Mouse (Mus musculus): ENCODE results near the gene Mfn1. TPM values are rescaled to one million over a fixed set of nuclear protein-coding genes. Genes with fewer than 3 reads are reported as not detected.
A peak's percentile ranks its signal among the peaks of the same experiment; 100 is the strongest.

Mfn1 gene
- polyA plus RNA-seq (2014; fragmentation: Nextera tagmentation; extraction: Ambion mirVana): 31.0 and 39.5 TPM in 2 replicates

DNA sequence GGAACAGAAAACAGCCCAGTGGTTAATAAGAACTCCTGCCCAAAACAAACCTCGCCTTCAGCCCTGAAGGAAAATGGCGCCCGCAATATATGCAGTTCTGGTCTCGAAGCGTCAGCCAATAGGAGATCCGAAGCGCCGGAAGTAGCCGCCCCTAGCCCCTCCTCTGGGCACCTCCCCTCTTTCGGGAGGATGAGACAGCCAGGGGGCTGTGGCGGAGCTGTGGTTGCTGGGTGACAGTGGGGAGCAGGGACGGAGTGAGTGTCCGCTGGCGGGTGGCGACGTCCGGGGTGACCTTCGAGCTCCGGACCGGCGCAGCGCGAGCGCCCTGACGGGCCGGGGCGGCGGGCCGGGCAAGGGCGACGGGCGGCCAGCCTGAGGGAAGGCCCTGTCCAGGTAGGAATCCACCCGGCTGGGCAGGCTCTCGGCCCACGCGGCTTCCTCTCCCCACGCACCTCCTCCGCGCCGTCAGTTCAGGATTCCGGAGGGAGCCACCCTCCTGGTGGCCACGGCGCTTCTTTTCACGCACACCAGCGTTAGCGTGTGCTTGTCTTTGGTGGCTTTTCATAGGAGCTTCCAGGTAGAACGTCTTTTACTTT, at the start of gene Mfn1:
Mfn1 (plus strand) TSS at position 163 of the 596 bp plus-strand sequence.
- no peak within 1 kb of the TSS for H3K27ac ChIP-seq (ENCODE audit: low read depth, low read length)
- H3K36me3 ChIP-seq (ENCODE audit: control insufficient read depth, insufficient read depth, low read length): no peaks in the 10 kb centered on the region
- H3K4me2 ChIP-seq (replicated peaks; ENCODE audit: low read depth, low read length): peak within 1 kb of the TSS; percentile 64
- no peaks in the 10 kb centered on the region for H3K27me3 ChIP-seq (ENCODE audit: control insufficient read depth, insufficient read depth, low read length)
- H3K4me1 ChIP-seq (replicated peaks; ENCODE audit: control insufficient read depth, insufficient read depth, low read length): no peaks in the 10 kb centered on the region
- peak within 1 kb of the TSS; percentile 59 for H3K4me3 ChIP-seq (ENCODE audit: low read depth, low read length)
- H3K9me3 ChIP-seq (ENCODE audit: control insufficient read depth, low read length): no peaks in the 10 kb centered on the region
- ATAC-seq (ENCODE audit: low FRiP score) (peak; percentile 100), DNase-seq (ENCODE audit: low spot score) (peak; percentile 91)
- under 1% methylated on average over 47 of the region's 47 CpGs for WGBS
- peak within 1 kb of the TSS; percentile 77 for H3K9ac ChIP-seq (ENCODE audit: low read depth, low read length)

DNA sequence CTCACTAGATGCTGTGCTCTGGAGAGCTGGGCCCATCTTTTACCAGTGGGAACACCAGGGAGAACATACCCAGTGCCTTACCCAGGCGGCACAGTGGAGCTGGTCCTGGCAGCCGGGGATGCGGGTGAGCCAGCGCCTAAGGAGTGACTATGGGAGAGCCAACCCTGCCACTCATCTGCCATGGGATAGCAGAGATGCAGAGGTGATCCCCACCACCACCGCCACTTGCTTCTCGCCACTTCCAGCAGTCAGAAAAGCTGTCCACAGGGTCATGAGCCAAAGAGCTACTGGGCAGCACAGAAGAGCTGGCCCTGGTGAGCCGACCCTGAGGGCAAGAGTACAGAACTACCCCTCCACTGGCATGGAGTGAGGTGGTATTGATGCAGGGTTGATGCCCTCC, 49.3 kb upstream of the Mfn1 start:
- ATAC-seq (ENCODE audit: low FRiP score) (no peak), DNase-seq (ENCODE audit: low spot score) (no peak)
- Histone ChIP-seq H3K27me3 (ENCODE audit: control insufficient read depth, insufficient read depth, low read length) (no peaks in the 10 kb centered on the region), H3K4me2 (replicated peaks; ENCODE audit: low read depth, low read length) (no peak overlapping the region), H3K27ac (ENCODE audit: low read depth, low read length) (no peak overlapping the region), H3K4me1 (replicated peaks; ENCODE audit: control insufficient read depth, insufficient read depth, low read length) (no peaks in the 10 kb centered on the region), H3K4me3 (ENCODE audit: low read depth, low read length) (no peak overlapping the region), H3K36me3 (ENCODE audit: control insufficient read depth, insufficient read depth, low read length) (no peaks in the 10 kb centered on the region), H3K9me3 (ENCODE audit: control insufficient read depth, low read length) (no peaks in the 10 kb centered on the region), H3K9ac (ENCODE audit: low read depth, low read length) (no peak overlapping the region)
- 91% methylated on average over 7 of the region's 7 CpGs for WGBS

DNA sequence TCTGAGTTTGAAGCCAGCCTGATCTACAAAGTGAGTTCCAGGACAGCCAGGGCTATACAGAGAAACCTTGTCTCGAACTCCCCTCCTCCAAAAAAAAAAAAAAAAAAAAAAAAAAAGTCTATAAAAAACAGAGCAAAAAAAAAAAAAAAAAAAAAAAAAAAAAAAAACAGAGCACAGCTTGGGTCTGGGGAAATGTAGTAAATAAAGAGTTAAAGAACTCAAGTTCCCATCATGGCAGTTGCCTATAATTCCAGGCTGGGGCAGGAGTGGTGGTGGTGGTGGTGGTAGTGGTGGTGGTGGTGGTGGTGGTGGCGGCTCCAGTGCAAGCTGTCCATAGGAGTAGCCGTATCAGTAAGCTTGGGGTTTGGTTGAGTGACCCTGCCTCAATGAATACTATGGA, 46.2 kb upstream of the Mfn1 start:
- no peak for ATAC-seq (ENCODE audit: low FRiP score)
- H3K27me3 ChIP-seq (ENCODE audit: control insufficient read depth, insufficient read depth, low read length): no peaks in the 10 kb centered on the region
- DNase-seq (ENCODE audit: low spot score): no peak
- no peak overlapping the region for H3K27ac ChIP-seq (ENCODE audit: low read depth, low read length)
- H3K36me3 ChIP-seq (ENCODE audit: control insufficient read depth, insufficient read depth, low read length): no peaks in the 10 kb centered on the region
- no peaks in the 10 kb centered on the region for H3K4me1 ChIP-seq (replicated peaks; ENCODE audit: control insufficient read depth, insufficient read depth, low read length)
- H3K4me3 ChIP-seq (ENCODE audit: low read depth, low read length): no peak overlapping the region
- WGBS: 82% methylated on average over 3 of the region's 3 CpGs
- H3K9me3 ChIP-seq (ENCODE audit: control insufficient read depth, low read length): no peaks in the 10 kb centered on the region
- no peak overlapping the region for H3K4me2 ChIP-seq (replicated peaks; ENCODE audit: low read depth, low read length)
- H3K9ac ChIP-seq (ENCODE audit: low read depth, low read length): no peak overlapping the region

DNA sequence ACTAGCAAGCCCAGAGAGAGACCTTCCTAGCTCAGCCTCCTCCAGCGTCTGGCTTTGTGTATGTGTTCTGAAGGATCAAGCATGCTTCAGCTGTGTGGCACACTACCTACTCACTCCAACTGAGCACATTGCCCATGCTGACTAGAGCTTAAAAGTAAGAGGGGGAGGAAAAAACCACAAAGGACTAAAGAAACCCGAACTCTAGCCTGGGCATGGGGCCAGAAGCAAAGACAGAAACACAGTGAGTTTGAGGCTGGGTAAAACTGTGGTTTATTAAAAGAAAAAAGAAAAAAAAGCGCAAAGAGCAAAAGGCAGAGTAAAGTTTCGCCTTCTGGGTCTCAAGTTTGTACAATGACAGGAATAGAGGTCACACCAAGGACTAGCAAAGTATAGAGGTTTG, 42.7 kb upstream of the Mfn1 start:
- DNase-seq (ENCODE audit: low spot score): no peak
- 88% methylated on average over 4 of the region's 4 CpGs for WGBS
- Histone ChIP-seq H3K9ac (ENCODE audit: low read depth, low read length) (no peak overlapping the region), H3K27ac (ENCODE audit: low read depth, low read length) (no peak overlapping the region), H3K4me3 (ENCODE audit: low read depth, low read length) (no peak overlapping the region), H3K4me2 (replicated peaks; ENCODE audit: low read depth, low read length) (no peak overlapping the region), H3K9me3 (ENCODE audit: control insufficient read depth, low read length) (no peaks in the 10 kb centered on the region), H3K4me1 (replicated peaks; ENCODE audit: control insufficient read depth, insufficient read depth, low read length) (no peaks in the 10 kb centered on the region), H3K36me3 (ENCODE audit: control insufficient read depth, insufficient read depth, low read length) (no peaks in the 10 kb centered on the region), H3K27me3 (ENCODE audit: control insufficient read depth, insufficient read depth, low read length) (no peaks in the 10 kb centered on the region)
- ATAC-seq (ENCODE audit: low FRiP score): no peak

DNA sequence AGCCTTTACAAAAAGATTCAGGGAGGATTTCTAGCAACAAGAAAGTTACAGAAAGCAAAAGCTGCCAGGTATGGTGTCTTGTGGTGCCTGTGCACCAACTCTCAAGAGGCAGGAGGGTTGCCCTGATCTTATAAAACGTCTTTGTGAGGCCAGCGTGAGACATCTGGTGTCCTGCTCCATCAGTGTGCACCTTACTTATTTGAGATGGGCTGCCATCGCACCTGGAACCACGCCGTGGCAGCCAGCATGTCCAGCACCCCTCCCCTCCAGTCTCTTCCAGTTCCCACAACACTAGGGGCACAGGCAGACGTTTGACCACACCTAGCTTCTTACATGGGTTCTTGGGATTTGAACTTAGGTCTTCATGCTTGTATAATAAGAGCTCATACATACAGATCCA, 41.1 kb upstream of the Mfn1 start:
- 77% methylated on average over 6 of the region's 6 CpGs for WGBS
- Histone ChIP-seq H3K9me3 (ENCODE audit: control insufficient read depth, low read length) (no peaks in the 10 kb centered on the region), H3K27me3 (ENCODE audit: control insufficient read depth, insufficient read depth, low read length) (no peaks in the 10 kb centered on the region), H3K27ac (ENCODE audit: low read depth, low read length) (no peak overlapping the region), H3K4me3 (ENCODE audit: low read depth, low read length) (no peak overlapping the region), H3K36me3 (ENCODE audit: control insufficient read depth, insufficient read depth, low read length) (no peaks in the 10 kb centered on the region), H3K4me2 (replicated peaks; ENCODE audit: low read depth, low read length) (no peak overlapping the region), H3K9ac (ENCODE audit: low read depth, low read length) (no peak overlapping the region), H3K4me1 (replicated peaks; ENCODE audit: control insufficient read depth, insufficient read depth, low read length) (no peaks in the 10 kb centered on the region)
- DNase-seq (ENCODE audit: low spot score) (no peak), ATAC-seq (ENCODE audit: low FRiP score) (no peak)

DNA sequence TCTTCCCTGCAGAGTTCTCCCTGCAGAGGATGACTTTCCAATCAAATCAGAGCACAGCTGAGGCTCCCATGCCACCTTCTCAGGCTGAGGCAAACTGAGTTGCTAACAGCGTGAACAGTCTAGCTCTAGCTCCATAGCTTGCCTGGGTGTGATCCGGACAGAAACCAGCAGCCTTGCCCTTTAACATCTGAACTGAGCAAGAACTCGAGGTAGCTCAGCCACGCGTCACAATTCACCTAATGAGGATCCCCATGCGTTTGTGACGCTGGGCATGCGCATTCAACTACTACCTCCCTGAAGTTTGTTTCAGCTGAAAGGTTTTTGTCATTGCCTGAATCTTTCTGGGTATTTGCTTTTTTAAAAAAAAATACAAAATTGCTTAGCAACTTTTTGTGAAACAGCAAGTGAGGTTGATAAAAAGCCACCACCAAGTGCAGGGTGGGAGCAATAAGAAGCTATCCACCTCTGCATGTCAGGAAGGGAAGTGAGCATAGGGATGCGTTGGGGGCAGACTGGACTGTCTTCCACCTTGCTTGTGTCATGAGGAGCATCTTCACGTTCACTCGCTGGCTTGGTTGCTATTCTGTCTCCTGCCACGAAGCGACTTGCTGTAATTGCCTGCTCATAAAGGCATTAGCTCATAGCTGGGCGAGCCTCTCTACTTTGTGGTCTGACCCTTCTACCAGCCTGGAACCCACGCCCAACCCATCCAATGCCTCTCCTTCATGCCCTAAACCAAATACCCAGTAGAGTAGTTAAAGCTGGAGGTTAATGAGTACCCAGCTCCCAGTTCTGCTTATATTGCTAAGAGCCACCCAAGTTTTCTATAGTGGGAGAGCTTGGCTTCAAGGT, 39.0 kb upstream of the Mfn1 start:
- 79% methylated on average over 15 of the region's 15 CpGs for WGBS
- no peaks in the 10 kb centered on the region for H3K36me3 ChIP-seq (ENCODE audit: control insufficient read depth, insufficient read depth, low read length)
- no peak overlapping the region for H3K4me3 ChIP-seq (ENCODE audit: low read depth, low read length)
- H3K27me3 ChIP-seq (ENCODE audit: control insufficient read depth, insufficient read depth, low read length): no peaks in the 10 kb centered on the region
- H3K9ac ChIP-seq (ENCODE audit: low read depth, low read length): no peak overlapping the region
- ATAC-seq (ENCODE audit: low FRiP score) (no peak), DNase-seq (ENCODE audit: low spot score) (no peak)
- no peaks in the 10 kb centered on the region for H3K9me3 ChIP-seq (ENCODE audit: control insufficient read depth, low read length)
- no peak overlapping the region for H3K27ac ChIP-seq (ENCODE audit: low read depth, low read length)
- no peaks in the 10 kb centered on the region for H3K4me1 ChIP-seq (replicated peaks; ENCODE audit: control insufficient read depth, insufficient read depth, low read length)
- no peak overlapping the region for H3K4me2 ChIP-seq (replicated peaks; ENCODE audit: low read depth, low read length)

DNA sequence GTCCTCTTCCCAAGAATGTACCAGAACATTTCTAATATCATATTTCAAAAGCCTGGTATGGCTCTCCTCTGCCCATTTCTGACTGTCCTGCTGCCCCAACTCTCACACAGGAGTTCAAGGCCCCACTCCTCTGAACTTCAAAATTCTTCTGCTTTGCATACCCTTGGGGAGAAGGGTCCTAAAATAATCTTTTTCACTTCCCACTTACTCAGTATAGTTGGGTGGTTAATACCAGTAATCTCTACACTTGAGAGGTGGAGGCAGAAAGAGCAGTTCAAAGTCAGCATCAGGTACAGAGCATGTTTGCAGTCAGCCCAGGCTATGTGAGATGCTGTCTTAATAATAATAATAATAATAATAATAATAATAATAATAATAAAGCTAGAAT, 38.3 kb upstream of the Mfn1 start:
- H3K4me1 ChIP-seq (replicated peaks; ENCODE audit: control insufficient read depth, insufficient read depth, low read length): 0 out of 2 replicates have a peak, but pooled peaks cover 2% of the 10 kb centered on the region
- no peak overlapping the region for H3K27ac ChIP-seq (ENCODE audit: low read depth, low read length)
- H3K27me3 ChIP-seq (ENCODE audit: control insufficient read depth, insufficient read depth, low read length): no peaks in the 10 kb centered on the region
- no peaks in the 10 kb centered on the region for H3K36me3 ChIP-seq (ENCODE audit: control insufficient read depth, insufficient read depth, low read length)
- no peak overlapping the region for H3K4me3 ChIP-seq (ENCODE audit: low read depth, low read length)
- no peak overlapping the region for H3K4me2 ChIP-seq (replicated peaks; ENCODE audit: low read depth, low read length)
- no peak overlapping the region for H3K9ac ChIP-seq (ENCODE audit: low read depth, low read length)
- DNase-seq (ENCODE audit: low spot score) (no peak), ATAC-seq (ENCODE audit: low FRiP score) (no peak)
- no peaks in the 10 kb centered on the region for H3K9me3 ChIP-seq (ENCODE audit: control insufficient read depth, low read length)

DNA sequence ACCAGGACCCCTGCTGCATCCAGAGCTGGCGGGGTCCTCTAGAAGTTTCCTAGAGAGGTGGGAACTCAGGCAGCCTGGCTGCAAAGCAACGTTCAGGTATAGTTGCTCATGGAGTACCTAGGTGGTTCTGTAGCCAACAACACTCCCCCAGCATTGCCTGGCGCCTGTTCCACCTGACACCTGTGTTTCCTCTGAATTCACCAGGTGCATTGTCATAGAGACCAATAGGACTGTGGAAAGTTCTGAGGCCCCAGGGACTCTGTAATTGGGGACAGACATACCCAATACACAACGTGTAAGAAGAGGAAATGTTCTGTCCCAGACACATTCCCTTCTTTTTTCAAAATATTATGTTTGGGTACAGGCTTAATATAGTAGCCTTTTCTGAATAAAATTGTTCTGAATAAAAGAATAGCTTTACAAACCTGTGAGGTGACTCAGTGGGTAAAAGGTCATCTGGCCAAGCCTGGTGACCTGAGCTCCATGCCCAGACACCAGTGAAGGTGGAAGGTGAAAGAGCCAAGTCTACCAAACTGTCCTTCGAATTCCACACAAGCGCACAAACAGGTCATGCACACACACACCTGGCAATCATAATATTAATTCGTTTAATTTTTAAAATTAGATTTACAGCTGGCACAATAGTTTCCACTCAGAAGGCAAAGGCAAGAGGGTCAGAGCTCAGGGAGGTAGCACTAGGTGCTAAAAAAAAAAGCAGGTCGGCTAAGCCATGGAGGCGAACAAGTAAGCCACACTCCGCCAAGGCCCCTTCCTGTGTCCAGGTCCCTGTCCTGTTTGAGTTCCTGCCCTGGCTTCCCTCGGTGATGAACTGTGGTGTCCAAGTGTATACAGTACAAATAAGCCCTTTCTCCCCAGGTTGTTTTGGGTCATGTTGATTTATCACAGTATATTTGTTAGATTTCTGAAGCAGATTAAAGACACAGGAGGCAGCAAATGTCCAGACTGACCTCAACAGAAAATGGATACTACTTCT, 36.9 kb upstream of the Mfn1 start, which contains the start of gene Kcnmb3:
Kcnmb3 (minus strand) TSS at position 135 of the 994 bp plus-strand sequence.
- Histone ChIP-seq H3K4me1 (replicated peaks; ENCODE audit: control insufficient read depth, insufficient read depth, low read length) (0 out of 2 replicates have a peak, but pooled peaks cover 2% of the 10 kb centered on the region), H3K4me2 (replicated peaks; ENCODE audit: low read depth, low read length) (no peak within 1 kb of the TSS), H3K27me3 (ENCODE audit: control insufficient read depth, insufficient read depth, low read length) (no peaks in the 10 kb centered on the region), H3K27ac (ENCODE audit: low read depth, low read length) (no peak within 1 kb of the TSS), H3K9me3 (ENCODE audit: control insufficient read depth, low read length) (no peaks in the 10 kb centered on the region), H3K9ac (ENCODE audit: low read depth, low read length) (no peak within 1 kb of the TSS), H3K4me3 (ENCODE audit: low read depth, low read length) (no peak within 1 kb of the TSS), H3K36me3 (ENCODE audit: control insufficient read depth, insufficient read depth, low read length) (no peaks in the 10 kb centered on the region)
- DNase-seq (ENCODE audit: low spot score) (no peak), ATAC-seq (ENCODE audit: low FRiP score) (no peak)
- WGBS: 84% methylated on average over 11 of the region's 11 CpGs
